Comparison of ENCODE assay signal across 10 mouse cellular contexts in genomic region chr13:95442901-95443300, GRCm38 (mm10). TPM values are rescaled to one million over a fixed set of nuclear protein-coding genes. Genes with fewer than 3 reads are reported as not detected.
DNase-seq lines count a peak whose midpoint lies in the region; ATAC-seq lines count a peak whose summit lies in the region.
"Had no signal": no experiment of that assay in that cellular context is flagged by ENCODE, and none has a peak within 500 bp of the region (broad histone marks: within the 10 kb centered on the region; RNA-seq: fewer than 3 reads in every experiment).

No protein-coding gene starts in this region.

- H3K9ac ChIP-seq in intestine, embryonic 14.5 days (ENCODE audit: low read length): no peak overlapping the region
- no peak overlapping the region for H3K9ac ChIP-seq in intestine, embryonic 16.5 days (ENCODE audit: low read depth, low read length)
- no peak overlapping the region for H3K9ac ChIP-seq in forebrain, embryonic 12.5 days
- H3K9ac ChIP-seq in neural tube, embryonic 13.5 days: no peak overlapping the region

- peak overlapping the region; percentile 42 for H3K4me3 ChIP-seq in intestine, embryonic 14.5 days (ENCODE audit: low read depth, low read length)
- no peak overlapping the region; the same call in 1 of the 2 replicates for H3K4me3 ChIP-seq in intestine, embryonic 16.5 days (ENCODE audit: low read length)
- H3K4me3 ChIP-seq in forebrain, embryonic 12.5 days (replicated peaks): no peak overlapping the region; the same call in 1 of the 2 replicates
- 0 out of 2 replicates have a peak overlapping the region, but pooled peaks have one; percentile 48 for H3K4me3 ChIP-seq in neural tube, embryonic 13.5 days
- H3K4me3 ChIP-seq: myocyte had no signal

- DNase-seq in intestine, embryonic 14.5 days (ENCODE audit: low spot score): no peak
- DNase-seq in kidney, adult 9 months: peak; percentile 55
- DNase-seq in cerebellum, postnatal 4 days (ENCODE audit: low spot score in 2 of 2): no peak
- no peak for DNase-seq in urinary bladder, adult 2 months (ENCODE audit: low spot score)
- DNase-seq in right cerebral cortex, adult 2 months (ENCODE audit: low spot score in 2 of 2): no peak
- DNase-seq: adrenal gland, postnatal 10 days had no signal

- H3K4me2 ChIP-seq in intestine, embryonic 14.5 days (ENCODE audit: low read length): peak overlapping the region; percentile 69; the same call in 1 of the 2 replicates
- H3K4me2 ChIP-seq in intestine, embryonic 16.5 days (ENCODE audit: low read depth, low read length): no peak overlapping the region
- peak overlapping the region; percentile 90 for H3K4me2 ChIP-seq in forebrain, embryonic 12.5 days
- peak overlapping the region; percentile 85 for H3K4me2 ChIP-seq in neural tube, embryonic 13.5 days

- no peaks in the 10 kb centered on the region for H3K36me3 ChIP-seq in intestine, embryonic 14.5 days (ENCODE audit: control insufficient read depth, insufficient read depth, low read length)
- H3K36me3 ChIP-seq in intestine, embryonic 16.5 days (ENCODE audit: control insufficient read depth, insufficient read depth, low read length): no peaks in the 10 kb centered on the region
- no peaks in the 10 kb centered on the region for H3K36me3 ChIP-seq in forebrain, embryonic 12.5 days (replicated peaks)
- no peaks in the 10 kb centered on the region for H3K36me3 ChIP-seq in neural tube, embryonic 13.5 days

- H3K4me1 ChIP-seq in intestine, embryonic 14.5 days (replicated peaks; ENCODE audit: control insufficient read depth, insufficient read depth, low read length): no peaks in the 10 kb centered on the region; the same call in 1 of the 2 replicates
- peaks cover 10% of the 10 kb centered on the region for H3K4me1 ChIP-seq in intestine, embryonic 16.5 days (ENCODE audit: control insufficient read depth, insufficient read depth, low read length)
- peaks cover 19% of the 10 kb centered on the region; the same call in 1 of the 2 replicates for H3K4me1 ChIP-seq in forebrain, embryonic 12.5 days
- peaks cover 19% of the 10 kb centered on the region for H3K4me1 ChIP-seq in neural tube, embryonic 13.5 days (replicated peaks)

- peaks cover 37% of the 10 kb centered on the region for H3K27me3 ChIP-seq in intestine, embryonic 14.5 days (replicated peaks; ENCODE audit: control insufficient read depth, insufficient read depth, low read length)
- peaks cover 19% of the 10 kb centered on the region; the same call in 1 of the 2 replicates for H3K27me3 ChIP-seq in intestine, embryonic 16.5 days (replicated peaks; ENCODE audit: control insufficient read depth, insufficient read depth, low read length)
- peaks cover 38% of the 10 kb centered on the region for H3K27me3 ChIP-seq in forebrain, embryonic 12.5 days
- peaks cover 51% of the 10 kb centered on the region for H3K27me3 ChIP-seq in neural tube, embryonic 13.5 days

- H3K27ac ChIP-seq in intestine, embryonic 14.5 days (ENCODE audit: low read depth): no peak overlapping the region
- H3K27ac ChIP-seq in intestine, embryonic 16.5 days (ENCODE audit: low read length): no peak overlapping the region
- no peak overlapping the region for H3K27ac ChIP-seq in forebrain, embryonic 12.5 days
- no peak overlapping the region for H3K27ac ChIP-seq in neural tube, embryonic 13.5 days (replicated peaks)

- ATAC-seq in intestine, embryonic 14.5 days (replicated peaks; ENCODE audit: low FRiP score, low TSS enrichment, low read depth): no peak
- no peak for ATAC-seq in intestine, embryonic 16.5 days
- no peak for ATAC-seq in forebrain, embryonic 12.5 days (ENCODE audit: low FRiP score)
- no peak for ATAC-seq in neural tube, embryonic 13.5 days (ENCODE audit: low read depth)

- 35% methylated on average over 4 of the region's 4 CpGs for WGBS in intestine, embryonic 14.5 days
- whole genome bisulfite sequencing in intestine, embryonic 16.5 days: 39% methylated on average over 4 of the region's 4 CpGs
- WGBS in forebrain, embryonic 12.5 days: 18% methylated on average over 4 of the region's 4 CpGs
- WGBS in neural tube, embryonic 13.5 days: 16% methylated on average over 4 of the region's 4 CpGs

- no peaks in the 10 kb centered on the region for H3K9me3 ChIP-seq in intestine, embryonic 14.5 days (ENCODE audit: control insufficient read depth, low read length)
- no peaks in the 10 kb centered on the region for H3K9me3 ChIP-seq in intestine, embryonic 16.5 days (ENCODE audit: control insufficient read depth, low read length)
- H3K9me3 ChIP-seq in forebrain, embryonic 12.5 days: no peaks in the 10 kb centered on the region
- H3K9me3 ChIP-seq in neural tube, embryonic 13.5 days: no peaks in the 10 kb centered on the region

RNA-seq across cellular contexts. Expression of gene Crhbp, which starts 1.8 kb away (rescaled TPM):
- polyA plus RNA-seq in intestine, embryonic 14.5 days (2014; fragmentation: Nextera tagmentation; extraction: Ambion mirVana): 0.16 and 0.24 TPM in 2 replicates
- 0.20 and 0.22 TPM in 2 replicates for polyA plus RNA-seq in intestine, embryonic 16.5 days (2015; fragmentation: Nextera tagmentation; extraction: Ambion mirVana)
- polyA plus RNA-seq in forebrain, embryonic 12.5 days (2016; fragmentation: Nextera tagmentation; extraction: Ambion mirVana): 0.41 and 0.65 TPM in 2 replicates
- polyA plus RNA-seq in neural tube, embryonic 13.5 days (2015; fragmentation: Nextera tagmentation; extraction: Ambion mirVana): 3.8 and 4.7 TPM in 2 replicates
- 3.1 and 4.0 TPM in 2 replicates for polyA plus RNA-seq in urinary bladder, adult 2 months (2012; rRNA removed)

RNA-seq across cellular contexts. Expression of gene S100z, which starts 35.6 kb away (rescaled TPM):
- not detected in 2 replicates for polyA plus RNA-seq in intestine, embryonic 14.5 days (2014; fragmentation: Nextera tagmentation; extraction: Ambion mirVana)
- 0.40 and 1.2 TPM in 2 replicates for polyA plus RNA-seq in intestine, embryonic 16.5 days (2015; fragmentation: Nextera tagmentation; extraction: Ambion mirVana)
- 1.7 and 5.0 TPM in 2 replicates for polyA plus RNA-seq in forebrain, embryonic 12.5 days (2016; fragmentation: Nextera tagmentation; extraction: Ambion mirVana)
- not detected in 2 replicates for polyA plus RNA-seq in neural tube, embryonic 13.5 days (2015; fragmentation: Nextera tagmentation; extraction: Ambion mirVana)
- 0.25 TPM in 1 of 2 replicates, not detected in the other for polyA plus RNA-seq in urinary bladder, adult 2 months (2012; rRNA removed)
- polyA plus RNA-seq: myocyte had no signal

Comparison
In these comparisons a context has a peak if more than half of its experiments do, and no peak if none do; other contexts are left out.
1. H3K4me3 ChIP-seq: peak in intestine, embryonic 14.5 days (single experiment) and neural tube, embryonic 13.5 days (single experiment); none in intestine, embryonic 16.5 days (single experiment) and forebrain, embryonic 12.5 days (single experiment).